ENCODE assay signal across 8 mouse cellular contexts in genomic region chrX:57326487-57327221, GRCm38 (mm10). TPM values are rescaled to one million over a fixed set of nuclear protein-coding genes. Genes with fewer than 3 reads are reported as not detected.
DNase-seq lines count a peak whose midpoint lies in the region; ATAC-seq and TF ChIP-seq lines count a peak whose summit lies in the region.

No protein-coding gene starts in this region.

- TF ChIP-seq CTCF in ES-Bruce4 (IDR thresholded peaks at IDR 0.05; ENCODE audit: low read depth, low read length), result no peak
- no peak for TF ChIP-seq CTCF in heart, postnatal 0 days (IDR thresholded peaks at IDR 0.05; ENCODE audit: low read depth)

- 29% methylated on average over 15 of the region's 16 CpGs for WGBS in forebrain, embryonic 11.5 days
- WGBS in heart, postnatal 0 days, result 37% methylated on average over 16 of the region's 16 CpGs

- no peaks in the 10 kb centered on the region for H3K27me3 ChIP-seq in ES-Bruce4 (ENCODE audit: control insufficient read depth, insufficient read depth, low read length, poor library complexity, severe bottlenecking)
- no peaks in the 10 kb centered on the region for H3K27me3 ChIP-seq in forebrain, embryonic 11.5 days (ENCODE audit: control insufficient read depth, insufficient read depth, low read length)
- H3K27me3 ChIP-seq in heart, postnatal 0 days (ENCODE audit: control insufficient read depth, insufficient read depth, low read length), result no peaks in the 10 kb centered on the region

- TF ChIP-seq POLR2A in ES-Bruce4 (IDR thresholded peaks at IDR 0.05; ENCODE audit: insufficient read depth, low read length), result no peak

- H3K4me2 ChIP-seq in forebrain, embryonic 11.5 days (ENCODE audit: low read depth, low read length, severe bottlenecking), result peak overlapping the region; percentile 68
- peak overlapping the region; percentile 72 for H3K4me2 ChIP-seq in heart, postnatal 0 days (ENCODE audit: low read depth, low read length)

- no peaks in the 10 kb centered on the region for H3K4me1 ChIP-seq in ES-Bruce4 (ENCODE audit: control insufficient read depth, insufficient read depth, low read length)
- H3K4me1 ChIP-seq in forebrain, embryonic 11.5 days (replicated peaks; ENCODE audit: control insufficient read depth, insufficient read depth, low read length), result no peaks in the 10 kb centered on the region
- H3K4me1 ChIP-seq in heart, postnatal 0 days (ENCODE audit: control insufficient read depth, insufficient read depth), result no peaks in the 10 kb centered on the region

- H3K27ac ChIP-seq in ES-Bruce4 (ENCODE audit: insufficient read depth, low read length), result no peak overlapping the region
- no peak overlapping the region for H3K27ac ChIP-seq in forebrain, embryonic 11.5 days (ENCODE audit: low read depth, low read length)
- H3K27ac ChIP-seq in heart, postnatal 0 days (ENCODE audit: low read depth), result peak overlapping the region; percentile 88

- H3K9me3 ChIP-seq in ES-Bruce4 (replicated peaks; ENCODE audit: control insufficient read depth, insufficient read depth, low read length, poor library complexity, severe bottlenecking), result no peaks in the 10 kb centered on the region
- no peaks in the 10 kb centered on the region for H3K9me3 ChIP-seq in forebrain, embryonic 11.5 days (ENCODE audit: control insufficient read depth, low read length)
- H3K9me3 ChIP-seq in heart, postnatal 0 days (replicated peaks; ENCODE audit: control insufficient read depth, low read length), result no peaks in the 10 kb centered on the region

- peak; percentile 45 for DNase-seq in adrenal gland, postnatal 25 days
- DNase-seq in forebrain, embryonic 11.5 days (ENCODE audit: low spot score), result peak; percentile 60
- peak; percentile 27 for DNase-seq in heart, postnatal 0 days (ENCODE audit: low spot score)
- DNase-seq in kidney, postnatal 14 days, result peak; percentile 41
- DNase-seq in lung, postnatal 25 days (ENCODE audit: low spot score), result peak; percentile 36
- DNase-seq in right cerebral cortex, postnatal 10 days (ENCODE audit: low spot score in 2 of 2), result peak; percentile 36 to 37
- no peak for DNase-seq in adipocyte (ENCODE audit: low spot score)

- H3K9ac ChIP-seq in ES-Bruce4 (ENCODE audit: low read depth, poor library complexity, severe bottlenecking), result peak overlapping the region; percentile 51; the same call in 1 of the 2 replicates
- H3K9ac ChIP-seq in forebrain, embryonic 11.5 days (ENCODE audit: low read length), result peak overlapping the region; percentile 44
- H3K9ac ChIP-seq in heart, postnatal 0 days (replicated peaks; ENCODE audit: low read depth, low read length), result peak overlapping the region; percentile 66

- no peak for TF ChIP-seq EP300 in ES-Bruce4 (IDR thresholded peaks at IDR 0.05; ENCODE audit: insufficient read depth, low read depth, low read length)
- no peak for TF ChIP-seq EP300 in heart, postnatal 0 days (IDR thresholded peaks at IDR 0.05; ENCODE audit: low read depth)

- H3K4me3 ChIP-seq in ES-Bruce4 (ENCODE audit: low read depth, low read length), result peak overlapping the region; percentile 21
- H3K4me3 ChIP-seq in forebrain, embryonic 11.5 days (ENCODE audit: low read depth, low read length), result peak overlapping the region; percentile 34
- peak overlapping the region; percentile 48 for H3K4me3 ChIP-seq in heart, postnatal 0 days (ENCODE audit: low read depth, low read length)

- ATAC-seq in forebrain, embryonic 11.5 days (replicated peaks; ENCODE audit: low FRiP score), result no peak; the same call in 1 of the 2 replicates
- ATAC-seq in heart, postnatal 0 days (ENCODE audit: insufficient read depth, low read depth), result peak; percentile 74

- no peaks in the 10 kb centered on the region for H3K36me3 ChIP-seq in ES-Bruce4 (ENCODE audit: control insufficient read depth, insufficient read depth, low read length, poor library complexity, severe bottlenecking)
- no peaks in the 10 kb centered on the region for H3K36me3 ChIP-seq in forebrain, embryonic 11.5 days (ENCODE audit: control insufficient read depth, insufficient read depth, low read length)
- no peaks in the 10 kb centered on the region for H3K36me3 ChIP-seq in heart, postnatal 0 days (replicated peaks; ENCODE audit: control insufficient read depth, insufficient read depth, low read length)

RNA-seq across cellular contexts. Expression of gene Arhgef6, which starts 11.9 kb away (rescaled TPM):
- 5.8 and 8.7 TPM in 2 replicates for polyA plus RNA-seq in ES-Bruce4 (2011; ENCODE audit: insufficient read depth, insufficient read length, low read depth, missing spikeins)
- 46.8 and 52.8 TPM in 2 replicates for total RNA-seq in adrenal gland, postnatal 25 days (2021)
- 6.7 and 7.0 TPM in 2 replicates for polyA plus RNA-seq in forebrain, embryonic 11.5 days (2014; fragmentation: Nextera tagmentation; extraction: Ambion mirVana)
- total RNA-seq in heart, postnatal 0 days (2014; rRNA removed; ENCODE audit: low replicate concordance), result 69.1 and 94.0 TPM in 2 replicates
- 30.3 and 33.6 TPM in 2 replicates for polyA plus RNA-seq in heart, postnatal 0 days (2015; fragmentation: Nextera tagmentation; extraction: Ambion mirVana)
